Mouse (Mus musculus) neural tube, embryonic 14.5 days (tissue): ENCODE measurements at regions not wholly inside any gene's neighbourhood (a gene's known extent, or its start where the extent isn't known, plus 50 kb on each side); places are given as distances from the start of the nearest gene placed in this dataset.
"Not testable (repeated sequence)": the region's sequence is repeated elsewhere in the genome, so short reads cannot be mapped to it uniquely, and the experiment has no call there.

ENCODE experiments used
- ATAC-seq: fragments of 200-750 bp; cut with Nextera tagmentation; 2 replicates; pipeline ENCODE4 v1.8.0; 2017; ENCODE audit warnings: low read depth, mild to moderate bottlenecking, moderate TSS enrichment, moderate library complexity
- H3K27ac ChIP-seq: fragments of 300-500 bp; sonication (generic); 2 replicates; pipeline ENCODE4 v1.5.1; 2014; ENCODE audit warnings: low read depth, mild to moderate bottlenecking, control low read depth, low read length, moderate library complexity, mixed read lengths
- H3K27me3 ChIP-seq: fragments of 300-500 bp; sonication (generic); 2 replicates; pipeline ENCODE4 v1.6.1; 2014; ENCODE audit warnings: low read length; ENCODE audit not compliant: control insufficient read depth, insufficient read depth
- H3K36me3 ChIP-seq: fragments of 300-500 bp; sonication (generic); 2 replicates; pipeline ENCODE4 v1.6.1; 2014; ENCODE audit warnings: low read length, mixed read lengths; ENCODE audit not compliant: control insufficient read depth, insufficient read depth
- H3K4me1 ChIP-seq: fragments of 300-500 bp; sonication (generic); 2 replicates; pipeline ENCODE4 v1.6.1; 2014; ENCODE audit warnings: low read length; ENCODE audit not compliant: control insufficient read depth, insufficient read depth
- H3K4me2 ChIP-seq: fragments of 300-500 bp; sonication (generic); 2 replicates; pipeline ENCODE4 v1.6.1; 2014; ENCODE audit warnings: mild to moderate bottlenecking, low read depth, low read length, control low read depth
- H3K4me3 ChIP-seq: fragments of 300-500 bp; sonication (generic); 2 replicates; pipeline ENCODE4 v1.5.1; 2014; ENCODE audit warnings: low read depth, low read length, control low read depth, mixed read lengths
- H3K9ac ChIP-seq: fragments of 300-500 bp; sonication (generic); replicated peaks from 2 replicates; pipeline ENCODE4 v1.6.1; 2014; ENCODE audit warnings: low read depth, mild to moderate bottlenecking, control low read depth, low read length, mixed read lengths
- H3K9me3 ChIP-seq: fragments of 300-500 bp; sonication (generic); 2 replicates; pipeline ENCODE4 v1.6.1; 2016; ENCODE audit warnings: low read length; ENCODE audit not compliant: control insufficient read depth
- WGBS: fragments of 180-500 bp; shearing (Covaris S2); extraction: QIAGEN DNeasy Blood & Tissue Kit; methylation state at CpG from one replicate; pipeline ENCODE4 v1.1.7; 2014; 5-methylcytosine and 5-hydroxymethylcytosine counted together

- H3K4me3 ChIP-seq, result no peak overlapping the region
- H3K36me3 ChIP-seq, result no peaks in the 10 kb centered on the region
- WGBS, result 67% methylated on average over 2 of the region's 2 CpGs
- no peak for ATAC-seq
- no peaks in the 10 kb centered on the region for H3K27me3 ChIP-seq
- no peaks in the 10 kb centered on the region for H3K4me1 ChIP-seq
- no peak overlapping the region for H3K9ac ChIP-seq
- H3K9me3 ChIP-seq, result no peaks in the 10 kb centered on the region
- no peak overlapping the region for H3K27ac ChIP-seq
- no peak overlapping the region for H3K4me2 ChIP-seq
These were observed 181.2 kb upstream of the Tsc22d2 start for GRCm38 (mm10) chr3:58233296-58233695.

- no peaks in the 10 kb centered on the region for H3K36me3 ChIP-seq
- no peak overlapping the region for H3K4me3 ChIP-seq
- no peak overlapping the region for H3K9ac ChIP-seq
- H3K4me2 ChIP-seq, result no peak overlapping the region
- 88% methylated on average over 6 of the region's 6 CpGs for WGBS
- H3K27me3 ChIP-seq, result no peaks in the 10 kb centered on the region
- ATAC-seq, result no peak
- H3K27ac ChIP-seq, result no peak overlapping the region
- no peaks in the 10 kb centered on the region for H3K9me3 ChIP-seq
- no peaks in the 10 kb centered on the region for H3K4me1 ChIP-seq
These were observed 179.5 kb upstream of the Tsc22d2 start for GRCm38 (mm10) chr3:58234846-58235630.

DNA sequence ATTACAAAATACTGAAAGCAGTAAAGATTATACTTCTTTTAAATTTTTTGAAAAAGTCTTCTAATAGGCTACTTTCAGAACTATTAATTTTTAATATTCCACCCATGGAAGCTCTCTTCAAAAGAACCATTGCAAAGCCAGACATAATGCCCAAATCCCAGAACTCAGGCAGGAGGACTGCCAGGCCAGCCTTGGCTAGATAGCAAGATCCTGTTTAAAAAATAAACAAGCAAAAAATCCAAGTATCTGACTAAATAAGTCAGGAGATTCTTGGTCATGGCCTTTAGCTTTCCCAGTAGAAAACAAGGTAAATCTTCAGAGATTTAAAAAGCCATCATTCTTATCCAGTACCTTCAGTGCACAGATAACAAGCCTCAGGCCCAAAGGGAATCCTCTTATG lies 176.4 kb upstream of the Tsc22d2 start:
- Histone ChIP-seq H3K4me1 (no peaks in the 10 kb centered on the region), H3K4me2 (no peak overlapping the region), H3K27ac (no peak overlapping the region), H3K9me3 (no peaks in the 10 kb centered on the region), H3K9ac (no peak overlapping the region), H3K4me3 (no peak overlapping the region), H3K27me3 (no peaks in the 10 kb centered on the region), H3K36me3 (no peaks in the 10 kb centered on the region)
- no peak for ATAC-seq

GRCm38 (mm10) chr3:58240775-58241174 lies 173.7 kb upstream of the Tsc22d2 start:
- no peaks in the 10 kb centered on the region for H3K36me3 ChIP-seq
- no peak overlapping the region for H3K4me2 ChIP-seq
- H3K27ac ChIP-seq, result no peak overlapping the region
- H3K9me3 ChIP-seq, result no peaks in the 10 kb centered on the region
- no peak for ATAC-seq
- no peak overlapping the region for H3K9ac ChIP-seq
- 78% methylated on average over 4 of the region's 4 CpGs for WGBS
- no peaks in the 10 kb centered on the region for H3K27me3 ChIP-seq
- no peaks in the 10 kb centered on the region for H3K4me1 ChIP-seq
- no peak overlapping the region for H3K4me3 ChIP-seq

DNA sequence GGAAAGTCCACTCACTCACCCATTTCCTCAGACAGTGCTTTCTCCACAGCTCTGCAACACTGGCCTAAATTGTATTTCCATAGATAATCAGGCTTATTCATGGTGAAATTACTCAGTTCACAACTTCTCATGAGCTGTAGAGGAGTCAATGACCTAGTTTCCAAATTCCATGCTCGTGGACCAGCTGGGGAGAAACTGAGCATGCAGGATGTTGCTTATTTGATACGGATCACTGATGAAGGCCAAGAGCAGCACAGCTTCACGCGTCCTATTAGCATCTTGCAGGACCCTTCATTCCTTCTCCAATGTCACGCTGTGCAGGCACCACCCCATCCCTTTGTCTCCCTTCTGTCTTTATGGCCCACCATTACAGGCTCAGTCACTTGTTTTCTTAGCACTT lies 169.2 kb upstream of the Tsc22d2 start:
- Histone ChIP-seq H3K36me3 (no peaks in the 10 kb centered on the region), H3K4me3 (no peak overlapping the region), H3K27me3 (no peaks in the 10 kb centered on the region), H3K4me2 (no peak overlapping the region), H3K4me1 (no peaks in the 10 kb centered on the region), H3K27ac (no peak overlapping the region), H3K9me3 (no peaks in the 10 kb centered on the region), H3K9ac (no peak overlapping the region)
- ATAC-seq, result no peak
- 11% methylated on average over 5 of the region's 5 CpGs for WGBS

DNA sequence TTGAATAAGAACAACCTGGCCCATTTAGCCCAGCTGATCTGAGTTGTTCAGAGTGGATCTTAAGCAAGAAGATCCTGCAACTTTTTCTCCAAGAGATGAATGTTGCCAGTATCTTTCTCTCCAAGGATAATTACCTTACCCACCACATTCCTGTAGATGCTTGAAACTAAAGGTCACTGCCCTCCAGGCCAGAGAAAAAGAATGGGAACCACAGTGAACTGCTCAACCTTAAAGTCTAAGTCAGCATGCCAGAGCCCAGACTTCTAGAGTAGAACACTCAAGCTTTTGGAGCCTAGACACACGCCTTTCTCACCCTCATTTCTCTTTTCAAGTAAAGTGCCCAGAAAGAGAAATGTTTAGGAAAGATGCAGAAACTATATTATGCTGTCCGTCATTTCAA lies 166.5 kb upstream of the Tsc22d2 start:
- no peak overlapping the region for H3K9ac ChIP-seq
- no peak overlapping the region for H3K4me2 ChIP-seq
- H3K4me3 ChIP-seq, result no peak overlapping the region
- no peak for ATAC-seq
- 81% methylated on average over 2 of the region's 2 CpGs for WGBS
- no peaks in the 10 kb centered on the region for H3K27me3 ChIP-seq
- H3K36me3 ChIP-seq, result no peaks in the 10 kb centered on the region
- no peaks in the 10 kb centered on the region for H3K4me1 ChIP-seq
- no peaks in the 10 kb centered on the region for H3K9me3 ChIP-seq
- no peak overlapping the region for H3K27ac ChIP-seq

DNA sequence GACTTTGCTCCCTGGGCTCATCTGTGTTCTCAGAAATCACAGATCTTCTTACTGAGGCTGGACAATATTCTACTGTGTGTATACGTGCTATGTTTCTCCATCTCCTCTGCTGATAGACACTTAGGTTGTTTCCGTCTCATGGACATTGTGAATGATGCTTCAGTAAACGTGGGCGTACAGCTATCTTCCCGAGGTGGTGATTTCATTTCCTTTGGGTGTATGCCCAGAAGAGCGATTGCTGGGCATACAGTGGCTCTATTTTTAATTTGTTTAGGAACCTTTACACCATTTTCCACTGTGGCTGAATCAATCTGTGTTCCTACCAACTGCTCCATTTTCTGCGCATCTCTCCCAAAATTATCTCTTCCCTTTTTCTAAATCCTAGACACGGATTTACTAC lies 160.6 kb upstream of the Tsc22d2 start:
- no peak overlapping the region for H3K4me2 ChIP-seq
- WGBS, result 77% methylated on average over 8 of the region's 8 CpGs
- no peaks in the 10 kb centered on the region for H3K36me3 ChIP-seq
- no peaks in the 10 kb centered on the region for H3K9me3 ChIP-seq
- H3K9ac ChIP-seq, result no peak overlapping the region
- ATAC-seq, result no peak
- H3K27ac ChIP-seq, result no peak overlapping the region
- no peaks in the 10 kb centered on the region for H3K4me1 ChIP-seq
- no peak overlapping the region for H3K4me3 ChIP-seq
- H3K27me3 ChIP-seq, result no peaks in the 10 kb centered on the region

DNA sequence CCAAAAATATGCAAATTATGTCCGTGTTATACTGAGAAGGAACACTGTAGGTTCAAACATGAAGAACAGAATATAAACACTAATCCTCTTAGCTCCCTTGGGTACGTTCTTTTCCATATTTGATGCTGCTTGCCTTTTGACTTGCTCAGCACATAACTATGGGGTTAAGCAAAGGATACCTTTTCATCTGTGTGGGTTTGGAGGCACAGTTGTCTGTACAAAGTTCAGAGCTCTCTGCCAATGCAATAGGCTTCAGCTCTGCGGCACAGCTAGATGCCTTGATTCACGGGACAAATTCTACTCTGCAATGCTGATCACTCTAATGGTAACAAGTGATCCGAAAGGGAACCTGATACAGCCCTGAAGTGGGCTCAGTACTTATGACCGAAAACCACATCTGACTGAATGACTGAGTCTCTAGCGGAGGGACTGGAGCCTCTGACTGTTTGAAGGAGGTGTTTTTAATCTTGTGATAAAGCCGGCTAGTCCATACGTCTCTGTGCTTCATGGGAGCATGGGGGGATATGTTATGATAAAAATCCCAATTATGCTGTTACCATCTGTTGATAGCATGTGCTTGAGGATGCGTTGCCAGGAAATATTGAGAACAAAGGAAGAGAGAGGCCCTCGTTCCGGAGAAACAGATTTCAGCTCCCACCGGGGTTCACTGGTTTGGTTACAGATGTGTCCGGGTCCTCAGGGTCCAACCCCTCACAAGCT lies 146.7 kb upstream of the Tsc22d2 start:
- ATAC-seq, result no peak

DNA sequence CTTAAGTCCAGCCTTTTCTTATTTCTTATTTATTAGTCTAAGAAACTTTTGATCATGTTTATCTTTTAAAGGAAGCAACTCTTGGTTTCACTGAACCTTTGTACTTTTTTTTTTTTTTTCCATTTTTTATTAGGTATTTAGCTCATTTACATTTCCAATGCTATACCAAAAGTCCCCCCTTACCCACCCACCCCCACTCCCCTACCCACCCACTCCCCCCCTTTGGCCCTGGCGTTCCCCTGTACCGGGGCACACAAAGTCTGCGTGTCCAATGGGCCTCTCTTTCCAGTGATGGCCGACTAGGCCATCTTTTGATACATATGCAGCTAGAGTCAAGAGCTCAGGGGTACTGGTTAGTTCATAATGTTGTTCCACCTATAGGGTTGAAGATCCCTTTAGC lies 143.1 kb upstream of the Tsc22d2 start:
- not testable (repeated sequence) for H3K9ac ChIP-seq, H3K27me3 ChIP-seq, H3K4me3 ChIP-seq, H3K9me3 ChIP-seq, ATAC-seq, H3K36me3 ChIP-seq, H3K4me1 ChIP-seq, H3K4me2 ChIP-seq, H3K27ac ChIP-seq
- WGBS, result no CpG with 5 or more reads among the region's 4 CpGs

More for the DNA sequence above, 146.7 kb upstream of the Tsc22d2 start:
- Histone ChIP-seq H3K27me3 (no peaks in the 10 kb centered on the region), H3K36me3 (no peaks in the 10 kb centered on the region), H3K4me2 (no peak overlapping the region), H3K4me3 (no peak overlapping the region), H3K27ac (no peak overlapping the region), H3K4me1 (no peaks in the 10 kb centered on the region), H3K9me3 (no peaks in the 10 kb centered on the region), H3K9ac (no peak overlapping the region)
- WGBS, result 78% methylated on average over 14 of the region's 14 CpGs
